Mouse (Mus musculus) MEL (cell line): ENCODE results near the gene Syt1.

ENCODE experiments used
- CTCF ChIP-seq, 3 experiments: IDR thresholded peaks in 2 of 3; conservative IDR thresholded peaks in 1 of 3; 2 replicates each; pipeline ENCODE4 v1.5.1; 2011 to 2012; ENCODE audit warnings: low read length in 3 of 3, low read depth in 2 of 3, mild to moderate bottlenecking in 2 of 3, improper control_type of control experiment in 1 of 3, inconsistent platforms in 1 of 3, mixed read lengths in 1 of 3, moderate library complexity in 1 of 3; ENCODE audit not compliant: control insufficient read depth in 1 of 3, insufficient read depth in 1 of 3, poor library complexity in 1 of 3, severe bottlenecking in 1 of 3
- HCFC1 ChIP-seq: IDR thresholded peaks from 2 replicates; pipeline ENCODE4 v1.6.1; 2012; ENCODE audit warnings: low read depth, mild to moderate bottlenecking, inconsistent platforms, low read length, improper control_type of control experiment, moderate library complexity
- JUND ChIP-seq: IDR thresholded peaks from 2 replicates; pipeline ENCODE4 v1.6.1; 2011; ENCODE audit warnings: low read depth, mild to moderate bottlenecking, improper control_type of control experiment, low read length
- MAX ChIP-seq: IDR thresholded peaks from 2 replicates; pipeline ENCODE4 v1.6.1; 2011; ENCODE audit warnings: low read length, improper control_type of control experiment
- MEF2A ChIP-seq: IDR thresholded peaks from 2 replicates; pipeline ENCODE4 v1.6.1; 2014; ENCODE audit warnings: low read depth, mild to moderate bottlenecking, inconsistent platforms, low read length, improper control_type of control experiment; ENCODE audit not compliant: poor library complexity, insufficient replicate concordance, severe bottlenecking; ENCODE audit errors: extremely low read depth
- POLR2A ChIP-seq, 2 experiments: IDR thresholded peaks; 2 replicates each; pipeline ENCODE4 v1.6.1; 2011 to 2012; ENCODE audit warnings: low read length in 2 of 2, mild to moderate bottlenecking in 2 of 2, control low read depth in 1 of 2, improper control_type of control experiment in 1 of 2, low read depth in 1 of 2, moderate library complexity in 1 of 2; ENCODE audit not compliant: control insufficient read depth in 1 of 2, insufficient read depth in 1 of 2, poor library complexity in 1 of 2
- RCOR1 ChIP-seq: IDR thresholded peaks from 2 replicates; pipeline ENCODE4 v1.6.1; 2012; ENCODE audit warnings: low read depth, mild to moderate bottlenecking, inconsistent platforms, low read length, improper control_type of control experiment
- TAL1 ChIP-seq: IDR thresholded peaks from 2 replicates; pipeline ENCODE4 v1.6.1; 2012; ENCODE audit warnings: mild to moderate bottlenecking, inconsistent platforms, low read length, moderate library complexity, mixed read lengths
- TBP ChIP-seq: IDR thresholded peaks from 2 replicates; pipeline ENCODE4 v1.8.0; 2011; ENCODE audit warnings: low read depth, low read length, improper control_type of control experiment
- USF1 ChIP-seq: IDR thresholded peaks from 2 replicates; pipeline ENCODE4 v1.6.1; 2014; ENCODE audit warnings: low read depth, mild to moderate bottlenecking, inconsistent platforms, low read length, improper control_type of control experiment, moderate library complexity
- ZNF384 ChIP-seq: IDR thresholded peaks from 2 replicates; pipeline ENCODE4 v1.6.1; 2012; ENCODE audit warnings: low read depth, mild to moderate bottlenecking, inconsistent platforms, low read length, improper control_type of control experiment

DNA sequence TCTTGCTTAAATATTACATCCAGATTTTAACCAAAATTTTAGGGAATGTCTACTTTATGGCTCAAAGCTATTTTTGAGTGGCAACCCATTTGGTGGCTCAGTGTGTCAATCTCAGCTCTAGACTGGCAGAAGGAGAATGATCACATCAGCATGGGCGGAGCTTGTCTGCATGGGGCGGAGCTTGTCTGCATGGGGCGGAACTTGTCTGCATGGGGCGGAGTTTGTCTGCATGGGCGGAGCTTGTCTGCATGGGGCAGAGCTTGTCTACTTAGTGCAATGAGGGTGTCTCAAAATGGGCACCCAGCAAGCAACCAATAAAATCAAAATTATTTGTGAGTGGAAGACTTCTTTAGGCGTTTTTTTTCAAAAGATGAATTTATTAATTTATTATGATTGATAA lies 117.5 kb downstream of the Syt1 start:
- TF ChIP-seq TAL1 (no peak), POLR2A (IDR thresholded peaks at IDR 0.05; ENCODE audit: control insufficient read depth in 1 of 2, insufficient read depth in 1 of 2, low read depth in 1 of 2, low read length in 2 of 2, poor library complexity in 1 of 2) (no peak), ZNF384 (no peak), JUND (no peak), RCOR1 (no peak), HCFC1 (no peak), CTCF (IDR thresholded peaks at IDR 0.05 in 2 of 3, conservative IDR thresholded peaks at IDR 0.05 in 1 of 3; ENCODE audit: control insufficient read depth in 1 of 3, insufficient read depth in 1 of 3, low read depth in 2 of 3, low read length in 3 of 3, poor library complexity in 1 of 3, severe bottlenecking in 1 of 3) (no peak), USF1 (no peak), MEF2A (no peak), TBP (no peak), MAX (no peak)
